Mouse (Mus musculus) embryonic facial prominence, embryonic 13.5 days (tissue): ENCODE data around the gene Glyctk. TPM values are rescaled to one million over a fixed set of nuclear protein-coding genes. Genes with fewer than 3 reads are reported as not detected.

Experiments used
- ATAC-seq: fragments of 200-750 bp; cut with Nextera tagmentation; 2 replicates; pipeline ENCODE4 v1.8.0; 2017; ENCODE audit warnings: low read depth; ENCODE audit not compliant: insufficient number of reproducible peaks, insufficient read depth, low FRiP score, low TSS enrichment
- H3K27ac ChIP-seq: fragments of 300-500 bp; sonication (generic); 2 replicates; pipeline ENCODE4 v1.5.1; 2015; ENCODE audit warnings: moderate library complexity, mild to moderate bottlenecking, inconsistent platforms
- H3K27me3 ChIP-seq: fragments of 300-500 bp; sonication (generic); 2 replicates; pipeline ENCODE4 v1.6.1; 2015; ENCODE audit warnings: mild to moderate bottlenecking, inconsistent platforms
- H3K36me3 ChIP-seq: fragments of 300-500 bp; sonication (generic); 2 replicates; pipeline ENCODE4 v1.6.1; 2015; ENCODE audit warnings: mild to moderate bottlenecking, inconsistent platforms
- H3K4me1 ChIP-seq: fragments of 300-500 bp; sonication (generic); 2 replicates; pipeline ENCODE4 v1.6.1; 2015; ENCODE audit warnings: inconsistent platforms
- H3K4me2 ChIP-seq: fragments of 300-500 bp; sonication (generic); 2 replicates; pipeline ENCODE4 v1.6.1; 2015; ENCODE audit warnings: moderate library complexity, mild to moderate bottlenecking, inconsistent platforms
- H3K4me3 ChIP-seq: fragments of 300-500 bp; sonication (generic); 2 replicates; pipeline ENCODE4 v1.5.1; 2015; ENCODE audit warnings: mild to moderate bottlenecking, inconsistent platforms
- H3K9ac ChIP-seq: fragments of 300-500 bp; sonication (generic); 2 replicates; pipeline ENCODE4 v1.6.1; 2015; ENCODE audit warnings: mild to moderate bottlenecking, inconsistent platforms
- H3K9me3 ChIP-seq: fragments of 300-500 bp; sonication (generic); 2 replicates; pipeline ENCODE4 v1.6.1; 2016; ENCODE audit warnings: inconsistent platforms
- WGBS: fragments of 180-500 bp; shearing (Covaris S2); methylation state at CpG from one replicate; pipeline ENCODE4 v1.1.7; 2015; ENCODE audit warnings: mixed read lengths; 5-methylcytosine and 5-hydroxymethylcytosine counted together
- polyA plus RNA-seq: library from polyadenylated mRNA; unstranded; fragments of >200 nt; fragmentation: Nextera tagmentation; extraction: Ambion mirVana; gene quantifications from 2 replicates; pipeline ENCODE4 v1.2.1, GENCODE M21; 2015

Glyctk gene
- polyA plus RNA-seq, 1 experiment from 2014 or later, result 4.6 TPM

GRCm38 (mm10) chr9:106159784-106160301 lies 1.9 kb upstream of the Glyctk start:
- ATAC-seq, result no peak
- Histone ChIP-seq H3K4me2 (peak overlapping the region; percentile 66), H3K4me1 (peaks cover 9% of the 10 kb centered on the region; the same call in 1 of the 2 replicates), H3K9ac (peak overlapping the region; percentile 78), H3K27ac (peak overlapping the region; percentile 89), H3K36me3 (no peaks in the 10 kb centered on the region), H3K9me3 (no peaks in the 10 kb centered on the region), H3K4me3 (peak overlapping the region; percentile 61), H3K27me3 (no peaks in the 10 kb centered on the region; the same call in 1 of the 2 replicates)
- 1% methylated on average over 24 of the region's 24 CpGs for WGBS

DNA sequence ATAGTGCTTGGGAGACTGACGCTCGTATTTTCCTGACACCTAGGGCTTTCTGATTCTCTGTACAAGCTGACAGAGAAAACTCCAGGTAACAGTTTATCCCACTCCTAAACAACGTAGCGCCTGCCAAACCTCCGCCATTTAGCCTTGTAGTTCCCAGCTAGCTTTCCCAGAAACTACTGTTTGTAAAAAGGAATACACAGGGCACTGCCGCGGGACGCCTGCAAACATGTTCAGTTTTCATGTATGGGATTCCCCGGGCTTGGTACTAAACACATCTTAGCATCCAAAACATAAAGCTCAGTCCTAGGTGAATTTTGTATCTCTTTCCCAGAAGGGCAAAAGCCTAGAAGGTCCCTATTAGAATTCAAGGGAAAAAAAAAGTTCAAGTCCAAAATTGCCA lies 1.3 kb upstream of the Glyctk start:
- ATAC-seq, result no peak
- 86% methylated on average over 9 of the region's 9 CpGs for WGBS
- peak overlapping the region; percentile 61 for H3K4me3 ChIP-seq
- no peak overlapping the region for H3K9ac ChIP-seq
- peak overlapping the region; percentile 66 for H3K4me2 ChIP-seq
- H3K36me3 ChIP-seq, result no peaks in the 10 kb centered on the region
- peaks cover 9% of the 10 kb centered on the region; the same call in 1 of the 2 replicates for H3K4me1 ChIP-seq
- H3K9me3 ChIP-seq, result no peaks in the 10 kb centered on the region
- no peaks in the 10 kb centered on the region; the same call in 1 of the 2 replicates for H3K27me3 ChIP-seq
- H3K27ac ChIP-seq, result no peak overlapping the region

DNA sequence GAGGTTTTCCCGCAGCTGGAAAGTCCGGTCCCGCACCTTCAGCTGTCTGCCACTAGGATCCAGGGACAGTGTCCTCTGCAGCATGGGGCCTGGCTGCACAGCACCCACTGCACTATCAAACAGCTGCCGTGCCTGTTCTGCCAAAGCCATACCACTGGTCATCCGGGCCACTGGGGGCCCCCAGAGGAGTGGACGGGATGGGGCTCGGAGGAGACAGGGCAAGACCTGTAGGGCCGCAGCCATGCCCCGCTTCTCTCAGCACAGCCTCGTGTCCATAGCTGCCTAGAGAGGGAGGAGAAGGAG lies 364 bp downstream of the Glyctk start:
- Histone ChIP-seq H3K4me1 (peaks cover 9% of the 10 kb centered on the region; the same call in 1 of the 2 replicates), H3K9ac (no peak overlapping the region), H3K9me3 (no peaks in the 10 kb centered on the region), H3K27ac (no peak overlapping the region), H3K36me3 (no peaks in the 10 kb centered on the region), H3K27me3 (no peaks in the 10 kb centered on the region; the same call in 1 of the 2 replicates), H3K4me3 (no peak overlapping the region), H3K4me2 (no peak overlapping the region)
- no peak for ATAC-seq
- WGBS, result 89% methylated on average over 10 of the region's 10 CpGs

DNA sequence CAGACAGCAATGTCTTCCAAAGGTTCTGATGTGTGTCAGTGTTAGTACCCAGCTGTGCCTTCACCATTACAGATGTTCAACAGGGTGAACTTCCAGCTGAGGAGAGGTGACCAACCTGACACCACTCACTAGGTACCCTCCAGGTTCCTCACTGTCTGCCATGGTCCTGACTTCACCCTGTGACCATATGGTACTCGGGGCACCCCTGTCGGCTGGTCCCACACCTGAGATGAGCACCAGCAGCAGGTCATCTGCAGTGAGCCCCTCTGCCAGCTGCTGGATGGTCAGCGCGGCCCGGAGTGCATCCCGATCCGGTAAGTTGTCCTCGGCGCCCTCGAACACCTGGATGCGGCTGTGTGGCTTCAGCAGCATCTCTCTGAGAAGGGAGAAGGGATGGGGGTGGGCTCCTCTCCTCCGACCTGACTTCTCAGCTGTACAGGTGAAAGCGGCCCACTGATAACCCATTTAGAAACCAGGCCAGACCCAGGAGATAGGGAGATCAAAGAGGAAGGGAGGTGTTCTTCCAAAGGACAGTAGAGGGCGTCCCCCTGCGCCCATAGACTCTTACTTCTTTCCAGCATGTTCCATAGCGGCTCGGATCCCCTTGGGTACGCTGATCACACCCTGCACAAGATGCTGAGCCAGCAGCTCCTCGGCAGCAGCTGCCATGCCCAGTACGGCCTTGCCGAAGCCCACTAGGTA lies 866 bp downstream of the Glyctk start:
- ATAC-seq, result no peak
- Histone ChIP-seq H3K4me2 (no peak overlapping the region), H3K9me3 (no peaks in the 10 kb centered on the region), H3K27me3 (no peaks in the 10 kb centered on the region; the same call in 1 of the 2 replicates), H3K36me3 (no peaks in the 10 kb centered on the region), H3K9ac (no peak overlapping the region), H3K27ac (no peak overlapping the region), H3K4me1 (peaks cover 9% of the 10 kb centered on the region; the same call in 1 of the 2 replicates), H3K4me3 (no peak overlapping the region)
- 79% methylated on average over 21 of the region's 21 CpGs for WGBS

GRCm38 (mm10) chr9:106156419-106156818 lies 1.5 kb downstream of the Glyctk start:
- WGBS, result 46% methylated on average over 5 of the region's 5 CpGs

GRCm38 (mm10) chr9:106154106-106154505 lies 3.8 kb downstream of the Glyctk start:
- H3K4me1 ChIP-seq, result peaks cover 6% of the 10 kb centered on the region
- no peak overlapping the region for H3K9ac ChIP-seq
- H3K9me3 ChIP-seq, result no peaks in the 10 kb centered on the region
- peaks cover 21% of the 10 kb centered on the region for H3K27me3 ChIP-seq
- H3K27ac ChIP-seq, result no peak overlapping the region
- ATAC-seq, result no peak
- 87% methylated on average over 9 of the region's 9 CpGs for WGBS
- no peaks in the 10 kb centered on the region for H3K36me3 ChIP-seq
- no peak overlapping the region for H3K4me3 ChIP-seq
- H3K4me2 ChIP-seq, result no peak overlapping the region

More at GRCm38 (mm10) chr9:106156419-106156818, 1.5 kb downstream of the Glyctk start:
- Histone ChIP-seq H3K4me2 (no peak overlapping the region), H3K4me1 (peaks cover 9% of the 10 kb centered on the region; the same call in 1 of the 2 replicates), H3K4me3 (no peak overlapping the region), H3K9ac (no peak overlapping the region), H3K36me3 (no peaks in the 10 kb centered on the region), H3K27ac (no peak overlapping the region), H3K27me3 (no peaks in the 10 kb centered on the region; the same call in 1 of the 2 replicates), H3K9me3 (no peaks in the 10 kb centered on the region)
- ATAC-seq, result no peak; the same call in 1 of the 2 replicates

- peak overlapping the region; percentile 46 for H3K4me3 ChIP-seq
- no peaks in the 10 kb centered on the region for H3K9me3 ChIP-seq
- peak overlapping the region; percentile 68; the same call in 1 of the 2 replicates for H3K9ac ChIP-seq
- peaks cover 21% of the 10 kb centered on the region for H3K4me1 ChIP-seq
- 17% methylated on average over 10 of the region's 10 CpGs for WGBS
- H3K27me3 ChIP-seq, result peaks cover 54% of the 10 kb centered on the region
- H3K27ac ChIP-seq, result no peak overlapping the region
- H3K36me3 ChIP-seq, result no peaks in the 10 kb centered on the region
- no peak for ATAC-seq
- H3K4me2 ChIP-seq, result peak overlapping the region; percentile 88
Observed at GRCm38 (mm10) chr9:106149399-106149754, 8.6 kb downstream of the Glyctk start.

DNA sequence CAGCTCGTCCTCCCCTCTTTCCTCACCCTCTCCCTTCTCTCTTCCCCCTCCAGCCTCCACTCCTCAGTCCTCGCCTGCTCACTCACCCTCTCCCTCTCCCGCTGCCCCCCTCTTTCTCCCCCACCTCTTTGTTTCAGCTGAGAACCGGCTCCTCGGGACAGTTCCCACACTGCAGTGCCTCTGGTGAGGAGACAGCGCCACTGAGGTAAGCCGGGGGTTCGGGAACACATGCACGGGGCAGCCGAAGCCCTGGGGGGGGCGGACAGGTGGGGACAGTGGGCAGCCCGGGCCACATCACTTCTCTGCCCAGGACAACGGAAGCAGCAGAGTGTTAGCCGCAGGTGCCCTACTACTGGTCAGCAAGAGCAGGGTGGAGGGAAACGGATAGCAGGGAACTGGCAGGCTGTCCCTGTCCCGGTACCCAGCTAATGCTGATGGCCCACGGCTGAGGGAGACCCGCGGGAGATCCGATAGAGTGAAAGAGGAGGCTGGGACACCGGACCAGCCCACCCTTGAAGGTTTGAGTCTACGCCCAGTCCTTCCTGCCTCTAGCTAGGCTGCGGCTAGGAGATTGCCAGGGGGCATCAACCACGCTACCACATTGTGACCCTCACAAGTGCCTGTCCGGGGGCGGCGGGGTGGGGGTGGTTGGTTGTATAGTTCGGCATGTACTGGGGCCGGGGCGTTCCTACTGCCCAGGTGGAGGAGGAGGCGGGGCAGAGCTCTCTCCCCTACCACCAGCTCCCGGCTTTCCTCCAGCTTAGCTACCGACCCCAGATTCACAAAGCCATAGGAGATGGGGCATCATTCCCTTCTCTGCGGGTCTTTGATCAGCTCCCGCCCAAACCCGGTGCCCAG lies 9.2 kb downstream of the Glyctk start:
- peak; percentile 30; the same call in 1 of the 2 replicates for ATAC-seq
- under 1% methylated on average over 36 of the region's 36 CpGs for WGBS
- Histone ChIP-seq H3K4me2 (peak overlapping the region; percentile 88), H3K9me3 (no peaks in the 10 kb centered on the region), H3K36me3 (no peaks in the 10 kb centered on the region), H3K9ac (peak overlapping the region; percentile 68), H3K27ac (no peak overlapping the region), H3K4me3 (peak overlapping the region; percentile 46), H3K27me3 (peaks cover 54% of the 10 kb centered on the region), H3K4me1 (peaks cover 21% of the 10 kb centered on the region)

- peak overlapping the region; percentile 46 for H3K4me3 ChIP-seq
- H3K36me3 ChIP-seq, result no peaks in the 10 kb centered on the region
- H3K4me2 ChIP-seq, result peak overlapping the region; percentile 88
- peaks cover 21% of the 10 kb centered on the region for H3K4me1 ChIP-seq
- peak overlapping the region; percentile 68 for H3K9ac ChIP-seq
- 2% methylated on average over 10 of the region's 10 CpGs for WGBS
- no peak overlapping the region for H3K27ac ChIP-seq
- H3K27me3 ChIP-seq, result peaks cover 54% of the 10 kb centered on the region
- no peak for ATAC-seq
- H3K9me3 ChIP-seq, result no peaks in the 10 kb centered on the region
Observed at GRCm38 (mm10) chr9:106147851-106148431, 10.0 kb downstream of the Glyctk start.

DNA sequence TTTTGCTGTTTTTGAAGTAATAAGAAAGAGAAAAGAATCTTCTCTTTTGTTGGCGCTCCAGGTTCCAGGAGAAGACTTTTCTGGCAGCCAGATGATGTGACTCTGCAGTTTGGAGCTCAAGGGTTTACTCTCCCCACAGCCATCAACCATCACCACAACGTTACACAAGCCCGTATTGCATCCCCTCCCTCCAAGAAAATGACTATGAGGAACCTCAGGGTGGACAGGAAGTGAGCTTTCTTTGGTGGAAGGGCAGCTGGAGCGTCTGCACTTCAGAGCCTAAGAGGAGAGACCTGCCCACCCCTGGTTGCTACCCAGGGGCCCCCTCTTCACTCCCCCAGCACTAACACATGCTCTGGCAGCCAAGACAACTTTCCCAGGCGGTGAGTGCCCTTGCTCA lies 10.7 kb downstream of the Glyctk start:
- H3K27me3 ChIP-seq, result peaks cover 54% of the 10 kb centered on the region
- no peak overlapping the region for H3K4me3 ChIP-seq
- no peak overlapping the region for H3K27ac ChIP-seq

GRCm38 (mm10) chr9:106145582-106145981 lies 12.4 kb downstream of the Glyctk start:
- Histone ChIP-seq H3K4me1 (peaks cover 21% of the 10 kb centered on the region), H3K4me3 (no peak overlapping the region), H3K27ac (no peak overlapping the region), H3K36me3 (no peaks in the 10 kb centered on the region), H3K27me3 (peaks cover 48% of the 10 kb centered on the region), H3K9ac (no peak overlapping the region), H3K9me3 (no peaks in the 10 kb centered on the region), H3K4me2 (no peak overlapping the region)
- 79% methylated on average over 2 of the region's 2 CpGs for WGBS
- ATAC-seq, result no peak

More for the DNA sequence above, 10.7 kb downstream of the Glyctk start:
- no peak for ATAC-seq
- Histone ChIP-seq H3K9ac (no peak overlapping the region), H3K9me3 (no peaks in the 10 kb centered on the region), H3K36me3 (no peaks in the 10 kb centered on the region), H3K4me1 (peaks cover 21% of the 10 kb centered on the region), H3K4me2 (no peak overlapping the region)
- 31% methylated on average over 5 of the region's 5 CpGs for WGBS
